Mouse (Mus musculus): Measurements from ENCODE around the gene Commd8. TPM values are rescaled to one million over a fixed set of nuclear protein-coding genes. Genes with fewer than 3 reads are reported as not detected.

Gene Commd8
- polyA plus RNA-seq, 1 experiment from 2014 or later = 158 TPM

- WGBS = 85% methylated on average over 1 of the region's 1 CpGs
- Histone ChIP-seq H3K4me3 (no peak overlapping the region), H3K9ac (no peak overlapping the region), H3K27ac (no peak overlapping the region), H3K36me3 (no peaks in the 10 kb centered on the region), H3K27me3 (no peaks in the 10 kb centered on the region), H3K4me1 (no peaks in the 10 kb centered on the region), H3K4me2 (no peak overlapping the region), H3K9me3 (no peaks in the 10 kb centered on the region)
- no peak for ATAC-seq (ENCODE audit: insufficient number of reproducible peaks, insufficient read depth, low FRiP score, low TSS enrichment, low read depth)
Observed at GRCm38 (mm10) chr5:72195442-72195841, 27.5 kb upstream of the Commd8 start.

- Histone ChIP-seq H3K27ac (no peak overlapping the region), H3K4me3 (no peak overlapping the region), H3K27me3 (no peaks in the 10 kb centered on the region), H3K4me2 (no peak overlapping the region), H3K9me3 (no peaks in the 10 kb centered on the region), H3K36me3 (no peaks in the 10 kb centered on the region), H3K9ac (no peak overlapping the region), H3K4me1 (no peaks in the 10 kb centered on the region)
- 85% methylated on average over 5 of the region's 5 CpGs for WGBS
- ATAC-seq (ENCODE audit: insufficient number of reproducible peaks, insufficient read depth, low FRiP score, low TSS enrichment, low read depth) = no peak
Observed at GRCm38 (mm10) chr5:72191932-72192331, 23.9 kb upstream of the Commd8 start.

- Histone ChIP-seq H3K9ac (no peak overlapping the region), H3K4me1 (no peaks in the 10 kb centered on the region), H3K27ac (no peak overlapping the region), H3K36me3 (no peaks in the 10 kb centered on the region), H3K27me3 (no peaks in the 10 kb centered on the region), H3K9me3 (no peaks in the 10 kb centered on the region), H3K4me2 (no peak overlapping the region), H3K4me3 (no peak overlapping the region)
- WGBS = 79% methylated on average over 7 of the region's 7 CpGs
- no peak for ATAC-seq (ENCODE audit: insufficient number of reproducible peaks, insufficient read depth, low FRiP score, low TSS enrichment, low read depth)
Observed at GRCm38 (mm10) chr5:72191154-72191553, 23.2 kb upstream of the Commd8 start.

GRCm38 (mm10) chr5:72184437-72185100, 16.6 kb upstream of the Commd8 start:
- no peak for ATAC-seq (ENCODE audit: insufficient number of reproducible peaks, insufficient read depth, low FRiP score, low TSS enrichment, low read depth)
- no peak overlapping the region for H3K4me3 ChIP-seq
- H3K4me1 ChIP-seq = no peaks in the 10 kb centered on the region
- no peaks in the 10 kb centered on the region for H3K36me3 ChIP-seq
- H3K4me2 ChIP-seq = no peak overlapping the region
- H3K9me3 ChIP-seq = no peaks in the 10 kb centered on the region
- no peak overlapping the region for H3K27ac ChIP-seq
- H3K9ac ChIP-seq = no peak overlapping the region
- 81% methylated on average over 13 of the region's 13 CpGs for WGBS
- no peaks in the 10 kb centered on the region for H3K27me3 ChIP-seq

- no peak overlapping the region for H3K27ac ChIP-seq
- ATAC-seq (ENCODE audit: insufficient number of reproducible peaks, insufficient read depth, low FRiP score, low TSS enrichment, low read depth) = no peak
- H3K27me3 ChIP-seq = no peaks in the 10 kb centered on the region
- WGBS = 77% methylated on average over 6 of the region's 6 CpGs
- no peak overlapping the region for H3K9ac ChIP-seq
- H3K4me3 ChIP-seq = no peak overlapping the region
- H3K9me3 ChIP-seq = no peaks in the 10 kb centered on the region
- no peaks in the 10 kb centered on the region for H3K36me3 ChIP-seq
- no peak overlapping the region for H3K4me2 ChIP-seq
- H3K4me1 ChIP-seq = no peaks in the 10 kb centered on the region
Observed at GRCm38 (mm10) chr5:72183929-72184328, 15.9 kb upstream of the Commd8 start.

GRCm38 (mm10) chr5:72182804-72183203, 14.8 kb upstream of the Commd8 start:
- Histone ChIP-seq H3K27me3 (no peaks in the 10 kb centered on the region), H3K9me3 (no peaks in the 10 kb centered on the region), H3K4me1 (no peaks in the 10 kb centered on the region), H3K36me3 (no peaks in the 10 kb centered on the region), H3K4me3 (no peak overlapping the region), H3K27ac (no peak overlapping the region), H3K4me2 (no peak overlapping the region), H3K9ac (no peak overlapping the region)
- 85% methylated on average over 4 of the region's 4 CpGs for WGBS
- ATAC-seq (ENCODE audit: insufficient number of reproducible peaks, insufficient read depth, low FRiP score, low TSS enrichment, low read depth) = no peak

GRCm38 (mm10) chr5:72181194-72181593, 13.2 kb upstream of the Commd8 start:
- no peak overlapping the region for H3K4me3 ChIP-seq
- H3K27ac ChIP-seq = no peak overlapping the region
- H3K36me3 ChIP-seq = no peaks in the 10 kb centered on the region
- H3K9ac ChIP-seq = no peak overlapping the region
- WGBS = 54% methylated on average over 1 of the region's 1 CpGs
- H3K9me3 ChIP-seq = no peaks in the 10 kb centered on the region
- ATAC-seq (ENCODE audit: insufficient number of reproducible peaks, insufficient read depth, low FRiP score, low TSS enrichment, low read depth) = no peak
- peaks cover under 1% of the 10 kb centered on the region; the same call in 1 of the 2 replicates for H3K4me1 ChIP-seq
- H3K4me2 ChIP-seq = no peak overlapping the region
- no peaks in the 10 kb centered on the region for H3K27me3 ChIP-seq

GRCm38 (mm10) chr5:72175530-72175929, 7.5 kb upstream of the Commd8 start:
- no peaks in the 10 kb centered on the region for H3K36me3 ChIP-seq
- H3K4me1 ChIP-seq = peaks cover 9% of the 10 kb centered on the region; the same call in 1 of the 2 replicates
- no peaks in the 10 kb centered on the region for H3K9me3 ChIP-seq
- WGBS = 9% methylated on average over 7 of the region's 7 CpGs
- H3K27ac ChIP-seq = no peak overlapping the region
- H3K4me2 ChIP-seq = peak overlapping the region; percentile 38
- no peaks in the 10 kb centered on the region for H3K27me3 ChIP-seq
- H3K4me3 ChIP-seq = no peak overlapping the region
- no peak for ATAC-seq (ENCODE audit: insufficient number of reproducible peaks, insufficient read depth, low FRiP score, low TSS enrichment, low read depth)
- no peak overlapping the region for H3K9ac ChIP-seq

GRCm38 (mm10) chr5:72175050-72175449, 7.1 kb upstream of the Commd8 start:
- H3K27ac ChIP-seq = no peak overlapping the region
- H3K36me3 ChIP-seq = no peaks in the 10 kb centered on the region
- H3K9ac ChIP-seq = no peak overlapping the region
- 80% methylated on average over 4 of the region's 4 CpGs for WGBS
- 0 out of 2 replicates have a peak overlapping the region, but pooled peaks have one; percentile 38 for H3K4me2 ChIP-seq
- H3K9me3 ChIP-seq = no peaks in the 10 kb centered on the region
- H3K4me1 ChIP-seq = peaks cover 9% of the 10 kb centered on the region; the same call in 1 of the 2 replicates
- H3K27me3 ChIP-seq = no peaks in the 10 kb centered on the region
- H3K4me3 ChIP-seq = no peak overlapping the region
- no peak for ATAC-seq (ENCODE audit: insufficient number of reproducible peaks, insufficient read depth, low FRiP score, low TSS enrichment, low read depth)

- Histone ChIP-seq H3K4me2 (no peak overlapping the region), H3K4me3 (no peak overlapping the region), H3K4me1 (peaks cover 9% of the 10 kb centered on the region; the same call in 1 of the 2 replicates), H3K9me3 (no peaks in the 10 kb centered on the region), H3K36me3 (no peaks in the 10 kb centered on the region), H3K27ac (no peak overlapping the region), H3K9ac (no peak overlapping the region), H3K27me3 (no peaks in the 10 kb centered on the region)
- ATAC-seq (ENCODE audit: insufficient number of reproducible peaks, insufficient read depth, low FRiP score, low TSS enrichment, low read depth) = no peak
- 76% methylated on average over 1 of the region's 1 CpGs for WGBS
Observed at GRCm38 (mm10) chr5:72173521-72173920, 5.5 kb upstream of the Commd8 start.

- ATAC-seq (ENCODE audit: insufficient number of reproducible peaks, insufficient read depth, low FRiP score, low TSS enrichment, low read depth) = no peak
- 31% methylated on average over 3 of the region's 3 CpGs for WGBS
Observed at GRCm38 (mm10) chr5:72172675-72173074, 4.7 kb upstream of the Commd8 start.

GRCm38 (mm10) chr5:72170067-72170466, 2.1 kb upstream of the Commd8 start:
- Histone ChIP-seq H3K4me3 (no peak overlapping the region), H3K4me1 (peaks cover 11% of the 10 kb centered on the region), H3K27me3 (no peaks in the 10 kb centered on the region), H3K4me2 (no peak overlapping the region), H3K36me3 (peaks cover 3% of the 10 kb centered on the region; the same call in 1 of the 2 replicates), H3K9me3 (no peaks in the 10 kb centered on the region), H3K9ac (no peak overlapping the region), H3K27ac (no peak overlapping the region)
- WGBS = 68% methylated on average over 6 of the region's 6 CpGs
- ATAC-seq (ENCODE audit: insufficient number of reproducible peaks, insufficient read depth, low FRiP score, low TSS enrichment, low read depth) = no peak

More at GRCm38 (mm10) chr5:72172675-72173074, 4.7 kb upstream of the Commd8 start:
- H3K4me1 ChIP-seq = peaks cover 9% of the 10 kb centered on the region; the same call in 1 of the 2 replicates
- no peak overlapping the region for H3K27ac ChIP-seq
- H3K9me3 ChIP-seq = no peaks in the 10 kb centered on the region
- H3K9ac ChIP-seq = no peak overlapping the region
- no peaks in the 10 kb centered on the region for H3K27me3 ChIP-seq
- no peak overlapping the region for H3K4me2 ChIP-seq
- H3K36me3 ChIP-seq = no peaks in the 10 kb centered on the region
- no peak overlapping the region for H3K4me3 ChIP-seq

Data from embryonic facial prominence, embryonic 13.5 days (tissue).